ENCODE assay signal across 18 mouse cellular contexts in the genomic region with DNA sequence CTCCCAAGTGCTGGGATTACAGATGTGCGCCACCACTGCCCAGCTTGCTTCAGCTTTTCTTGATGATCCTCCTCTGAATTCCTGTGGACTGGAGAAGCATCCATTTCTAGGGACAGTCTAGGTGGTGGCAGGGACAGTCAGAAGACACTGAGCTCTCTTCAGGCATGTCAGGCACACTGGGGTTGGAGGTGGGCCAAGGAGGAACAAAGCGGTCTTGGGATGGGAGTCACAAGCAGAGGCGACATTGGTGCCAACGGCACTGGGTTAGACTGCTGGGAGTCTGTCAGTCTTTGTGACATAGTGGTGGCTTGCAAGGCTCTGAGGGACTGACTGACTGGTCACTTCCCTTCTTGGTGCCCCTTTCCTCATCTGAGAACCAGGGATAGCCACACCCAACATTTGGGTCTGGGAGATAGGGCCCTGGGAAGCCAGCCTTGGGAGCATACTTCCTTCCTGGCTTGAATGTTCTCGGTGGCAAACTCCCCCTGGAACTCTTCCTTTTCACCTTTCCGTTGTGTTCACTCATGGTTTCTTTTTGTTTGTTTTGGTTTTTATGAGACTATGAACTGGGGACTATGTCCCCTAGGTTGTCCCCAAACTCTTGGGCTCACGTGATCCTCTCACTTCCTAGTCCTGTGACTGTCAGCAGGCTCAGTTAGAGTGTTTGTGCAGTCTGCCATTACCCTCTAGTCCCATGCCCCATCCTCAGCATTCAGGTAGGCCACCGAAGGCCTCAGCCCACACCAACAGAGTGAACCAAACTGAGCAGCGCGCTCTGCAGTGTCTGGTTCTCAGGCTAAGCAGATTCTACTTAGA. TPM values are rescaled to one million over a fixed set of nuclear protein-coding genes. Genes with fewer than 3 reads are reported as not detected.
DNase-seq lines count a peak whose midpoint lies in the region; ATAC-seq and TF ChIP-seq lines count a peak whose summit lies in the region.
"Had no signal": no experiment of that assay in that cellular context is flagged by ENCODE, and none has a peak within 500 bp of the region (broad histone marks: within the 10 kb centered on the region; RNA-seq: fewer than 3 reads in every experiment).

No protein-coding gene starts in this region.

- DNase-seq in spleen, adult 2 months (ENCODE audit: low read depth in 1 of 2, low spot score in 2 of 2), result no peak
- DNase-seq in spleen, postnatal 4 days (ENCODE audit: low spot score in 2 of 2), result no peak
- DNase-seq in layer of hippocampus, postnatal 36 days, result no peak
- DNase-seq in gastrocnemius, adult 8-10 months (ENCODE audit: low spot score in 2 of 2), result no peak
- DNase-seq: adrenal gland, postnatal 10 days; B cell, adult 2 months; cerebellum, adult 9-10 months; forebrain, postnatal 0 days; gastrocnemius, adult 2 months had no signal

- H3K9ac ChIP-seq in intestine, embryonic 15.5 days, result no peak overlapping the region
- H3K9ac ChIP-seq in liver, embryonic 16.5 days (ENCODE audit: low read depth, low read length), result peak overlapping the region; percentile 36
- H3K9ac ChIP-seq: forebrain, postnatal 0 days; kidney, embryonic 15.5 days; limb, embryonic 15.5 days; neural tube, embryonic 13.5 days; stomach, embryonic 15.5 days had no signal

- 65% methylated on average over 10 of the region's 10 CpGs for WGBS in spleen, adult 2 months
- WGBS in intestine, embryonic 15.5 days, result 82% methylated on average over 10 of the region's 10 CpGs
- WGBS in liver, embryonic 16.5 days (ENCODE audit: insufficient replicate concordance), result 54% methylated on average over 10 of the region's 10 CpGs

- no peak for ATAC-seq in erythroblast, adult 5-6 weeks (replicated peaks; ENCODE audit: low FRiP score, poor library complexity, severe bottlenecking)
- ATAC-seq in intestine, embryonic 15.5 days, result peak; percentile 43; the same call in 1 of the 2 replicates
- ATAC-seq in liver, embryonic 16.5 days (ENCODE audit: low read depth), result peak; percentile 39
- ATAC-seq: forebrain, postnatal 0 days had no signal

- TF ChIP-seq POLR2A in spleen, adult 2 months (IDR thresholded peaks at IDR 0.05; ENCODE audit: low read depth, low read length), result no peak

- H3K4me1 ChIP-seq in erythroblast, embryonic 14.5 days (ENCODE audit: control insufficient read depth), result peaks cover 73% of the 10 kb centered on the region
- peaks cover 4% of the 10 kb centered on the region; the same call in 1 of the 2 replicates for H3K4me1 ChIP-seq in spleen, adult 2 months (ENCODE audit: control insufficient read depth, insufficient read depth, insufficient read length)
- H3K4me1 ChIP-seq in intestine, embryonic 15.5 days (replicated peaks), result no peaks in the 10 kb centered on the region
- H3K4me1 ChIP-seq in liver, embryonic 16.5 days (ENCODE audit: control insufficient read depth, low read depth, low read length), result peaks cover 30% of the 10 kb centered on the region
- H3K4me1 ChIP-seq: kidney, embryonic 15.5 days; limb, embryonic 15.5 days; neural tube, embryonic 13.5 days; stomach, embryonic 15.5 days had no signal

- peak overlapping the region; percentile 4 for H3K4me3 ChIP-seq in erythroblast, embryonic 14.5 days (replicated peaks)
- H3K4me3 ChIP-seq in spleen, adult 2 months (ENCODE audit: extremely low read depth, insufficient read depth, insufficient read length), result peak overlapping the region; percentile 12; the same call in 1 of the 2 replicates
- H3K4me3 ChIP-seq in intestine, embryonic 15.5 days (replicated peaks), result no peak overlapping the region
- no peak overlapping the region for H3K4me3 ChIP-seq in liver, embryonic 16.5 days (ENCODE audit: low read depth, low read length)
- H3K4me3 ChIP-seq: gastrocnemius, adult 2 months; kidney, embryonic 15.5 days; limb, embryonic 15.5 days; neural tube, embryonic 13.5 days; stomach, embryonic 15.5 days had no signal

- H3K36me3 ChIP-seq in erythroblast, embryonic 14.5 days (ENCODE audit: control insufficient read depth), result peaks cover 2% of the 10 kb centered on the region; the same call in 1 of the 2 replicates
- no peaks in the 10 kb centered on the region for H3K36me3 ChIP-seq in spleen, adult 2 months (ENCODE audit: control insufficient read depth, insufficient read depth, low read length)
- no peaks in the 10 kb centered on the region for H3K36me3 ChIP-seq in intestine, embryonic 15.5 days
- H3K36me3 ChIP-seq in liver, embryonic 16.5 days (ENCODE audit: control insufficient read depth, insufficient read depth), result no peaks in the 10 kb centered on the region
- H3K36me3 ChIP-seq: kidney, embryonic 15.5 days; limb, embryonic 15.5 days; neural tube, embryonic 13.5 days; stomach, embryonic 15.5 days had no signal

- no peak overlapping the region for H3K4me2 ChIP-seq in intestine, embryonic 15.5 days (replicated peaks)
- peak overlapping the region; percentile 21 for H3K4me2 ChIP-seq in liver, embryonic 16.5 days (ENCODE audit: low read depth, low read length)
- H3K4me2 ChIP-seq: kidney, embryonic 15.5 days; limb, embryonic 15.5 days; neural tube, embryonic 13.5 days; stomach, embryonic 15.5 days had no signal

- no peak overlapping the region; the same call in 1 of the 2 replicates for H3K27ac ChIP-seq in spleen, adult 2 months (ENCODE audit: insufficient read depth, low read length)
- no peak overlapping the region for H3K27ac ChIP-seq in intestine, embryonic 15.5 days
- H3K27ac ChIP-seq in liver, embryonic 16.5 days (ENCODE audit: low read length), result peak overlapping the region; percentile 59; the same call in 1 of the 2 replicates
- H3K27ac ChIP-seq: gastrocnemius, adult 2 months; kidney, embryonic 15.5 days; limb, embryonic 15.5 days; neural tube, embryonic 13.5 days; stomach, embryonic 15.5 days had no signal

- H3K27me3 ChIP-seq in erythroblast, embryonic 14.5 days (ENCODE audit: control insufficient read depth), result 0 out of 2 replicates have a peak, but pooled peaks cover 2% of the 10 kb centered on the region
- H3K27me3 ChIP-seq in spleen, adult 2 months (ENCODE audit: control insufficient read depth, insufficient read depth, low read length), result no peaks in the 10 kb centered on the region
- no peaks in the 10 kb centered on the region for H3K27me3 ChIP-seq in intestine, embryonic 15.5 days (replicated peaks)
- no peaks in the 10 kb centered on the region for H3K27me3 ChIP-seq in liver, embryonic 16.5 days (ENCODE audit: control insufficient read depth, insufficient read depth, low read depth, low read length)
- H3K27me3 ChIP-seq: kidney, embryonic 15.5 days; limb, embryonic 15.5 days; neural tube, embryonic 13.5 days; stomach, embryonic 15.5 days had no signal

- no peaks in the 10 kb centered on the region for H3K9me3 ChIP-seq in erythroblast, embryonic 14.5 days (ENCODE audit: control insufficient read depth, low read length)
- H3K9me3 ChIP-seq in intestine, embryonic 15.5 days, result no peaks in the 10 kb centered on the region
- H3K9me3 ChIP-seq in liver, embryonic 16.5 days (replicated peaks; ENCODE audit: control insufficient read depth, low read length), result no peaks in the 10 kb centered on the region
- H3K9me3 ChIP-seq: kidney, embryonic 15.5 days; limb, embryonic 15.5 days; neural tube, embryonic 13.5 days; stomach, embryonic 15.5 days had no signal

- TF ChIP-seq CTCF in spleen, adult 2 months (IDR thresholded peaks at IDR 0.05; ENCODE audit: extremely low read depth, insufficient read depth, insufficient read length, insufficient replicate concordance), result no peak

RNA-seq across cellular contexts. Expression of gene Sla2, which starts 2.4 kb away (rescaled TPM):
- 0.02 and 0.03 TPM in 2 replicates for polyA plus RNA-seq in erythroblast, embryonic 14.5 days (2012)
- total RNA-seq in erythroblast, adult 5-6 weeks (2015; ENCODE audit: low replicate concordance), result 1.5 and 1.7 TPM in 2 replicates
- 0.28 TPM in 1 of 2 replicates, not detected in the other for total RNA-seq in erythroblast, adult 5-6 weeks (2017; ENCODE audit: low replicate concordance)
- 7.6 and 8.0 TPM in 2 replicates for polyA plus RNA-seq in spleen, adult 2 months (2012; rRNA removed)
- polyA plus RNA-seq in intestine, embryonic 15.5 days (2015; fragmentation: Nextera tagmentation; extraction: Ambion mirVana), result 0.53 and 0.66 TPM in 2 replicates
- polyA plus RNA-seq in liver, embryonic 16.5 days (2015; fragmentation: Nextera tagmentation; extraction: Ambion mirVana), result 1.5 and 1.7 TPM in 2 replicates
- under 1 TPM; 0.25 to 0.50 TPM for total RNA-seq in layer of hippocampus, postnatal 36 days (2021)
- total RNA-seq in gastrocnemius, adult 8-10 months (2022), result not detected
- total RNA-seq: forebrain, postnatal 0 days; gastrocnemius, adult 2 months; heart, postnatal 25 days had no signal
- polyA plus RNA-seq: neural tube, embryonic 13.5 days had no signal

RNA-seq across cellular contexts. Expression of gene Rab5if, which starts 21.7 kb away (rescaled TPM):
- polyA plus RNA-seq in erythroblast, embryonic 14.5 days (2012), result 8.9 and 10.3 TPM in 2 replicates
- 74.6 and 109 TPM in 2 replicates for total RNA-seq in erythroblast, adult 5-6 weeks (2015; ENCODE audit: low replicate concordance)
- 42.8 and 46.2 TPM in 2 replicates for total RNA-seq in erythroblast, adult 5-6 weeks (2017; ENCODE audit: low replicate concordance)
- 34.8 and 61.5 TPM in 2 replicates for polyA plus RNA-seq in spleen, adult 2 months (2012; rRNA removed)
- 304 and 311 TPM in 2 replicates for polyA plus RNA-seq in intestine, embryonic 15.5 days (2015; fragmentation: Nextera tagmentation; extraction: Ambion mirVana)
- polyA plus RNA-seq in liver, embryonic 16.5 days (2015; fragmentation: Nextera tagmentation; extraction: Ambion mirVana), result 112 and 117 TPM in 2 replicates
- 100 to 1,000 TPM; 103 to 108 TPM for total RNA-seq in layer of hippocampus, postnatal 36 days (2021)
- 10 to 100 TPM; 84.3 to 97.1 (median 88.1) TPM for total RNA-seq in gastrocnemius, adult 8-10 months (2022)

RNA-seq across cellular contexts. Expression of gene 4930518I15Rik, which starts 26.9 kb away (rescaled TPM):
- polyA plus RNA-seq in erythroblast, embryonic 14.5 days (2012), result 0.04 TPM in 1 of 2 replicates, not detected in the other
- not detected in 2 replicates for total RNA-seq in erythroblast, adult 5-6 weeks (2015; ENCODE audit: low replicate concordance)
- total RNA-seq in erythroblast, adult 5-6 weeks (2017; ENCODE audit: low replicate concordance), result 3.3 and 4.6 TPM in 2 replicates
- 1.0 and 1.5 TPM in 2 replicates for polyA plus RNA-seq in spleen, adult 2 months (2012; rRNA removed)
- polyA plus RNA-seq in intestine, embryonic 15.5 days (2015; fragmentation: Nextera tagmentation; extraction: Ambion mirVana), result 5.3 and 6.7 TPM in 2 replicates
- 2.1 and 2.6 TPM in 2 replicates for polyA plus RNA-seq in liver, embryonic 16.5 days (2015; fragmentation: Nextera tagmentation; extraction: Ambion mirVana)
- 1 to 10 TPM; 3.4 TPM for total RNA-seq in layer of hippocampus, postnatal 36 days (2021)
- under 1 TPM; 0.22 to 0.86 (median 0.40) TPM for total RNA-seq in gastrocnemius, adult 8-10 months (2022)

RNA-seq across cellular contexts. Expression of gene Tgif2, which starts 44.8 kb away (rescaled TPM):
- 0.04 and 0.09 TPM in 2 replicates for polyA plus RNA-seq in erythroblast, embryonic 14.5 days (2012)
- 0.77 and 2.3 TPM in 2 replicates for total RNA-seq in erythroblast, adult 5-6 weeks (2015; ENCODE audit: low replicate concordance)
- total RNA-seq in erythroblast, adult 5-6 weeks (2017; ENCODE audit: low replicate concordance), result 2.8 and 2.9 TPM in 2 replicates
- 10.5 and 11.8 TPM in 2 replicates for polyA plus RNA-seq in spleen, adult 2 months (2012; rRNA removed)
- polyA plus RNA-seq in intestine, embryonic 15.5 days (2015; fragmentation: Nextera tagmentation; extraction: Ambion mirVana), result 34.3 and 38.3 TPM in 2 replicates
- polyA plus RNA-seq in liver, embryonic 16.5 days (2015; fragmentation: Nextera tagmentation; extraction: Ambion mirVana), result 5.1 and 5.4 TPM in 2 replicates
- 1 to 10 TPM; 1.2 to 1.3 TPM for total RNA-seq in layer of hippocampus, postnatal 36 days (2021)
- under 1 TPM in 3 of 4 experiments, not detected in 1; 0.16 to 0.38 (median 0.17) TPM for total RNA-seq in gastrocnemius, adult 8-10 months (2022)

Comparison
In these comparisons a context has a peak if more than half of its experiments do, and no peak if none do; other contexts are left out.
1. H3K4me3 ChIP-seq: peak in erythroblast, embryonic 14.5 days (single experiment) and spleen, adult 2 months (single experiment); none in intestine, embryonic 15.5 days (single experiment) and liver, embryonic 16.5 days (single experiment).